Mouse (Mus musculus): ENCODE results near the gene Dis3l.
A peak's percentile ranks its signal among the peaks of the same experiment; 100 is the strongest.

- TF ChIP-seq CTCF (conservative IDR thresholded peaks at IDR 0.05; ENCODE audit: insufficient read depth, insufficient read length, low read depth, low read length) (no peak), POLR2A (IDR thresholded peaks at IDR 0.05; ENCODE audit: low read depth, low read length) (peak; percentile 58)
Observed at GRCm38 (mm10) chr9:64340351-64341253, 486 bp downstream of the Dis3l start.
